Mouse (Mus musculus): Measurements from ENCODE around the gene Mgst2. TPM values are rescaled to one million over a fixed set of nuclear protein-coding genes. Genes with fewer than 3 reads are reported as not detected.

Gene Mgst2
- polyA plus RNA-seq, 1 experiment from 2014 or later, result 0.58 TPM

DNA sequence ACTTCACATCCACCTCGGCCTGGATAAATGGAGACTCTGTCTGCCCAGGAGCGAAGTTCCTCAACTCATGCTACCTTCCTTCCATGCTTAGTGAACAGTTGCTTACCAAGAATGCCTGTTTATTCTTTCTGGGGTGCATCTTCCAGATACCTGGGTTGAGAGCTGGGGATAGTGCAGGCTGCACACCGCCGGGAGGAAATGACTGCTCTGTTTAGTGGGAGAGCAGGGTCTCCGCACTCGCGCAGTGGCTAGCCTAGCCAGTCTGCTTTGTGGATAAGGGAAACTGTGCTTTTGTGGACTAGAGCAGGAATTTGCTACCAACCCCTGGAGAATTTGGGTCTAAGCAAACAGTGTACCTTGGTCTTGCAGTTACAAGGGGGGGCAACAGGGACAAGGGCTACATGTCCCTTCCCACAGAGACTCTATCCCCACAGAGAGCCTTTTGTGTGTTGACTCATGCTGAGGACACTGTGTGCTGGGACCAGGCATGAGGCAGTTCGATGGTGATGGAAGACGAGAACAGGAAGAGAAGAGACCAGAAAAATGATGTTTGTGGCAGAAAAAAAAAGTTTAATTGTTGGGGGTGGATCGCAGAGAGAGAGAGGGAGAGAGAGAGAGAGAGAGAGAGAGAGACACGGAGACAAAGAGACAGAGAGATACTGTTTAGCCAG lies 1.9 kb downstream of the Mgst2 start:
- H3K4me1 ChIP-seq (ENCODE audit: control insufficient read depth, insufficient read depth, low read length), result no peaks in the 10 kb centered on the region
- H3K9me3 ChIP-seq (ENCODE audit: control insufficient read depth, low read length), result no peaks in the 10 kb centered on the region
- H3K27ac ChIP-seq (ENCODE audit: low read depth, low read length), result no peak overlapping the region
- ATAC-seq (ENCODE audit: insufficient read depth, low FRiP score, low TSS enrichment) (no peak), DNase-seq (ENCODE audit: low spot score) (no peak)
- no peak overlapping the region for H3K9ac ChIP-seq (ENCODE audit: low read length)
- H3K27me3 ChIP-seq (ENCODE audit: control insufficient read depth, insufficient read depth, low read length), result no peaks in the 10 kb centered on the region
- no peaks in the 10 kb centered on the region for H3K36me3 ChIP-seq (ENCODE audit: control insufficient read depth, insufficient read depth, low read length)
- 82% methylated on average over 11 of the region's 11 CpGs for WGBS
- H3K4me3 ChIP-seq (ENCODE audit: low read depth, low read length), result no peak overlapping the region
- H3K4me2 ChIP-seq (ENCODE audit: low read depth), result no peak overlapping the region

DNA sequence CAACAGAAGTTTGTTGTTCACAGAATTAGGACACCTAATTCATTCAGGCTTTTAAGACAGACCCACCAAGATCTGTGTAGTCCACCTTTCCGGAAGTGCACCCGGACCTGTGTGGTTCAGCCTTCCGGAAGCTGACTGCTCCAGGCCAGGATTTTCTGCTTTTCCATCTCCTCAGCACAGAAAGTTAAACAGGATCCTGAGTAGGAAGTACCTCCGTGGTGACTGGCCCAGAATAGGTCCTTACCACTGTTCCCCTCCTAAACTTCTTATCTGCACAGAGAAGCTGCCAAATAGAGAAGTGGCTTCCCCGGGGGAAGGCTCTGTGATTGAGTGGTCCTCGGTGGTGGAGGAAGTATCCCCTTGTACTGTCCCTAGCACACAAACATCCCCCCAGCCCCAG lies 2.4 kb downstream of the Mgst2 start:
- H3K9ac ChIP-seq (ENCODE audit: low read length), result no peak overlapping the region
- no peak overlapping the region for H3K4me3 ChIP-seq (ENCODE audit: low read depth, low read length)
- H3K36me3 ChIP-seq (ENCODE audit: control insufficient read depth, insufficient read depth, low read length), result no peaks in the 10 kb centered on the region
- no peak overlapping the region for H3K27ac ChIP-seq (ENCODE audit: low read depth, low read length)
- H3K4me1 ChIP-seq (ENCODE audit: control insufficient read depth, insufficient read depth, low read length), result no peaks in the 10 kb centered on the region
- ATAC-seq (ENCODE audit: insufficient read depth, low FRiP score, low TSS enrichment), result no peak
- no peaks in the 10 kb centered on the region for H3K9me3 ChIP-seq (ENCODE audit: control insufficient read depth, low read length)
- no peak for DNase-seq (ENCODE audit: low spot score)
- H3K27me3 ChIP-seq (ENCODE audit: control insufficient read depth, insufficient read depth, low read length), result no peaks in the 10 kb centered on the region
- WGBS, result 77% methylated on average over 6 of the region's 6 CpGs
- H3K4me2 ChIP-seq (ENCODE audit: low read depth), result no peak overlapping the region

DNA sequence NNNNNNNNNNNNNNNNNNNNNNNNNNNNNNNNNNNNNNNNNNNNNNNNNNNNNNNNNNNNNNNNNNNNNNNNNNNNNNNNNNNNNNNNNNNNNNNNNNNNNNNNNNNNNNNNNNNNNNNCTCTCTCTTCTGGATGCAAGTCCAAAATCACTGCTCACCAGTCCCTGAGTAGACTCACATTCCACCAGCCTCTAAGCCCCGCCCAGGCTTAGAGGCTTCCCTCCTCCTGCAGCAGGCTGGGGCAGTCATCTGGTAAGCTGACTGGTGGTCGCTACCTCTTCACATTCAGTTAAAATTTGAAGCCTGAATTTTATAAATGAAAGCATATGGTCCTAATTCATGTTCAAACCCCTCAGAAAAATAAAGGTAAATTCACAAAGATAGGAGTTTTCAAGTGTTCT lies 8.4 kb downstream of the Mgst2 start:
- Histone ChIP-seq H3K27ac (ENCODE audit: low read depth, low read length) (no peak overlapping the region), H3K4me2 (ENCODE audit: low read depth) (no peak overlapping the region), H3K4me3 (ENCODE audit: low read depth, low read length) (no peak overlapping the region), H3K9me3 (ENCODE audit: control insufficient read depth, low read length) (no peaks in the 10 kb centered on the region), H3K36me3 (ENCODE audit: control insufficient read depth, insufficient read depth, low read length) (no peaks in the 10 kb centered on the region), H3K9ac (ENCODE audit: low read length) (no peak overlapping the region), H3K4me1 (ENCODE audit: control insufficient read depth, insufficient read depth, low read length) (no peaks in the 10 kb centered on the region), H3K27me3 (ENCODE audit: control insufficient read depth, insufficient read depth, low read length) (no peaks in the 10 kb centered on the region)
- DNase-seq (ENCODE audit: low spot score) (no peak), ATAC-seq (ENCODE audit: insufficient read depth, low FRiP score, low TSS enrichment) (no peak)
- 47% methylated on average over 2 of the region's 2 CpGs for WGBS

DNA sequence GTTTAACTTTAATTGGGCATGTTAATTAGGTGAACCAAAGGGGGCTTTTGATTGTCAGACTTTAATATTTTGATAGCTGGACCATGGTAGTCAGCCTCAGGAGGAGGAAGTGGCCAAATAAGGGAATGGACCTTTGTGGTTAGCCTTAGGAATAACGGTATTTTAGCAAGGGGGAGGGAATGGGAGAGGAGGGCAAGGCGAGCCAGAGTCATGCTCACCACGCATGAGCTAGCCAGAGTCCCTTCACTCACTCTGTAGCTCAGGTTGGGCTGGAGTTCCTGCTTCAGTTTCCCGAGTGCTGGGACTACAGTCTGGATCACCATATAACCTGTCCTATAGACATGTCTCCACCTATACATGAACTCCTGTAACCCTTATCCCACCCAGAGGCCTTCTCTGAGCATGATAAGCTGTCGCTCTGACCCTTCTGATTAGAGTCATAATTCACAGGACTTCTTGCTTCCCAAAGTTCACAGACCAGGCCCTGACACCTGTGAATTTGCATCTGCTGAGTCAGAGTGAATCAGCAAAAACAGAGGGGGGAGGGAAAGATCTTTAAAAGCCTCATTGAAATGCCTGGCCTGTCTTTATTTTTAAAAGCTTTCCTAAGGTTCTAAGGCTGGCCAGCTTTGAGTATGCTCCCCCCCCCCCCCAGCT lies 10.4 kb downstream of the Mgst2 start:
- Histone ChIP-seq H3K4me2 (ENCODE audit: low read depth) (no peak overlapping the region), H3K36me3 (ENCODE audit: control insufficient read depth, insufficient read depth, low read length) (no peaks in the 10 kb centered on the region), H3K4me3 (ENCODE audit: low read depth, low read length) (no peak overlapping the region), H3K27ac (ENCODE audit: low read depth, low read length) (no peak overlapping the region), H3K4me1 (ENCODE audit: control insufficient read depth, insufficient read depth, low read length) (no peaks in the 10 kb centered on the region), H3K9me3 (ENCODE audit: control insufficient read depth, low read length) (no peaks in the 10 kb centered on the region), H3K27me3 (ENCODE audit: control insufficient read depth, insufficient read depth, low read length) (no peaks in the 10 kb centered on the region), H3K9ac (ENCODE audit: low read length) (no peak overlapping the region)
- 77% methylated on average over 5 of the region's 5 CpGs for WGBS
- ATAC-seq (ENCODE audit: insufficient read depth, low FRiP score, low TSS enrichment), result no peak
- no peak for DNase-seq (ENCODE audit: low spot score)

DNA sequence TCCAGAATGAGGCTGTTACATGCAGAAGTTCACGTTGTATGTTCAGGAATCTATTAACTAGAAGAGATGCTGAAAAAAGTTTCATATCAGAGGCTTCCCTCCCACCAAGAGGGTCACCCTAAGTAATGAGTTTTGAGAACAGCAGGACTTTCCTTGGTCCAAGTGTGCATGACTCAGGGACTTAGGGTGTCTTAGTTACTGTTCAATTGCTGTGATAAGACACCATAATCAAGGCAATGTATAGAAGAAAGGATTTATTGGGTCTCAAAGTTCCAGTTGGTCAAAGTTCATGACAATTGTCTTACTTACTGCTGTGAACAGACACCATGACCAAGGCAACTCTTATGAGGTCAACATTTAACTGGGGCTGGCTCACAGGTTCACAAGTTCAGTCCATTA lies 10.9 kb downstream of the Mgst2 start:
- Histone ChIP-seq H3K27me3 (ENCODE audit: control insufficient read depth, insufficient read depth, low read length) (no peaks in the 10 kb centered on the region), H3K4me2 (ENCODE audit: low read depth) (no peak overlapping the region), H3K4me1 (ENCODE audit: control insufficient read depth, insufficient read depth, low read length) (no peaks in the 10 kb centered on the region), H3K9ac (ENCODE audit: low read length) (no peak overlapping the region), H3K4me3 (ENCODE audit: low read depth, low read length) (no peak overlapping the region), H3K36me3 (ENCODE audit: control insufficient read depth, insufficient read depth, low read length) (no peaks in the 10 kb centered on the region), H3K27ac (ENCODE audit: low read depth, low read length) (no peak overlapping the region), H3K9me3 (ENCODE audit: control insufficient read depth, low read length) (no peaks in the 10 kb centered on the region)
- 88% methylated on average over 1 of the region's 1 CpGs for WGBS
- ATAC-seq (ENCODE audit: insufficient read depth, low FRiP score, low TSS enrichment) (no peak), DNase-seq (ENCODE audit: low spot score) (no peak)

DNA sequence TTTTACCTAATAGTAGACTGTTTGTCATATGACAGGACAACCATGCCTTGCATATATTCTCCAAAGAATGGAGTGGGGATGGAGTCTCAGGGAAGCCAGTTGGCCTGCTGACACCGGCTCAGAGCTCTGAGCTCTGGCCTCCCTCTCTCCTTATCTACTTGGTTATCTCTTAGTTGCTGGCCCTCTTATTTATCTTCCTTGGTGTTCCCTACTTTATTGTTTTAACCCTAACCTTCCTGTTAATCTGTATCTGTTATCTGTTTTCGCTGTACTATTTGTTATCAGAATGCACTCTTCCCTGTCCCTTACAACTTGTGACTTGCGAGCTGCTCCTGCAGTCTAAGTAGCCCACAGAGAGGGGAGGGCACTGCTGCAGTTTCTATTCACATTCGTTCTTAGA lies 12.5 kb downstream of the Mgst2 start:
- Histone ChIP-seq H3K9ac (ENCODE audit: low read length) (no peak overlapping the region), H3K9me3 (ENCODE audit: control insufficient read depth, low read length) (no peaks in the 10 kb centered on the region), H3K4me1 (ENCODE audit: control insufficient read depth, insufficient read depth, low read length) (no peaks in the 10 kb centered on the region), H3K4me3 (ENCODE audit: low read depth, low read length) (no peak overlapping the region), H3K36me3 (ENCODE audit: control insufficient read depth, insufficient read depth, low read length) (no peaks in the 10 kb centered on the region), H3K4me2 (ENCODE audit: low read depth) (no peak overlapping the region), H3K27ac (ENCODE audit: low read depth, low read length) (no peak overlapping the region), H3K27me3 (ENCODE audit: control insufficient read depth, insufficient read depth, low read length) (no peaks in the 10 kb centered on the region)
- DNase-seq (ENCODE audit: low spot score), result no peak
- ATAC-seq (ENCODE audit: insufficient read depth, low FRiP score, low TSS enrichment), result no peak
- WGBS, result 69% methylated on average over 4 of the region's 4 CpGs

DNA sequence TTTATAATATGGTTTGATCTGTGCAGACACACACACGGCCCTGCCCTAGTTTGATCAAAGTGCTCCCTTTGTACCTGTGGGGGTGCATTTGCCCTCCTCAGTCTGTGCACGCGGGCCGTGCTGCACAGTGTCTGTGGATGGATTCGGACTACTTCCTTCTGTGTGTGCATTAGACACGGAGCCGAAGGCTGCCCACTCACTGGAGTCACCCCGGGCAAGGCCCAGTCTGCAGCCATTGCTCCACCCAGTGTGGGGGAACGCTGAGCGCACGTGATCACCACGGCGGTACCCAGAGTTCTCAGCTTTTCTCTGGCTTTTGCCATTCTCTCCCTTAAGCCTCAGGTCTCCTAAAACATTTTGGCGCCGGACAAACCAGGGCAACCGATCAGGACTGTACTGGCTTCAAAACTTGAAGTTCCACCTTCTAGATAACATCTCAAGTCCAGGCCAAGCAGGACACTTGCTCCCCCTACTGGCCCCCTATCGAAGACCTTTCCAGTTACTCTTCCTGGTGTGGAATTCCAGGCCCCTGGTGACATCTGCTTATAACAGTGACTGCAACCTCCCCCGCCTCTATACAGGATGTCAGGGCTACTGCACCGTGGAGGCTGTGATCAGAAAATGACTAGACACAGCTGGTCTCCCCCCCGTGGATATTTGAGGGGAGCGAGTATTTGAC lies 13.4 kb downstream of the Mgst2 start:
- no peak overlapping the region for H3K9ac ChIP-seq (ENCODE audit: low read length)
- peak; percentile 49 for DNase-seq (ENCODE audit: low spot score)
- no peak overlapping the region for H3K4me2 ChIP-seq (ENCODE audit: low read depth)
- H3K4me3 ChIP-seq (ENCODE audit: low read depth, low read length), result no peak overlapping the region
- ATAC-seq (ENCODE audit: insufficient read depth, low FRiP score, low TSS enrichment), result no peak
- WGBS, result 73% methylated on average over 21 of the region's 21 CpGs
- no peaks in the 10 kb centered on the region for H3K4me1 ChIP-seq (ENCODE audit: control insufficient read depth, insufficient read depth, low read length)
- H3K36me3 ChIP-seq (ENCODE audit: control insufficient read depth, insufficient read depth, low read length), result no peaks in the 10 kb centered on the region
- H3K27ac ChIP-seq (ENCODE audit: low read depth, low read length), result no peak overlapping the region
- H3K27me3 ChIP-seq (ENCODE audit: control insufficient read depth, insufficient read depth, low read length), result no peaks in the 10 kb centered on the region
- no peaks in the 10 kb centered on the region for H3K9me3 ChIP-seq (ENCODE audit: control insufficient read depth, low read length)

DNA sequence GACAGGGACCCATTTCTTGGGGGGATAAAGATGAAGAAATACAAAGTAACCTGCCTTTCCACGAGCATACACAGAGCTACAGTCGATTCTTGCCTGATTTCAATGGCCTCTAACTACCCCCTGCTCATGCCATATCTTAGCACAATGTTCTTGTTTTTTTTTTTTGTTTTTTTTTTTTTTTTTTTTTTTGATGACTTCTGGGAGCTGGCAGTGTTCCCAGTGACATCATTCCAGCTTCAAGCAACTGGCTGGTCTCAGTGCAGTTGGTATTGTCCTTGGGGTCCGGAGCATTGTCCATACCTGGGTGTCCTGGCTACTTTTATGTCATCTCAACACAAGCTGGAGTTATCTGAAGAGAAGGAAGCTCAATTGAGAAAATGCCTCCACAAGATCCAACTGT lies 14.8 kb downstream of the Mgst2 start:
- WGBS, result 91% methylated on average over 3 of the region's 3 CpGs
- H3K4me3 ChIP-seq (ENCODE audit: low read depth, low read length), result no peak overlapping the region
- DNase-seq (ENCODE audit: low spot score), result no peak
- H3K4me2 ChIP-seq (ENCODE audit: low read depth), result no peak overlapping the region
- H3K36me3 ChIP-seq (ENCODE audit: control insufficient read depth, insufficient read depth, low read length), result no peaks in the 10 kb centered on the region
- no peaks in the 10 kb centered on the region for H3K27me3 ChIP-seq (ENCODE audit: control insufficient read depth, insufficient read depth, low read length)
- no peak overlapping the region for H3K9ac ChIP-seq (ENCODE audit: low read length)
- no peaks in the 10 kb centered on the region for H3K9me3 ChIP-seq (ENCODE audit: control insufficient read depth, low read length)
- no peaks in the 10 kb centered on the region for H3K4me1 ChIP-seq (ENCODE audit: control insufficient read depth, insufficient read depth, low read length)
- ATAC-seq (ENCODE audit: insufficient read depth, low FRiP score, low TSS enrichment), result no peak
- no peak overlapping the region for H3K27ac ChIP-seq (ENCODE audit: low read depth, low read length)

DNA sequence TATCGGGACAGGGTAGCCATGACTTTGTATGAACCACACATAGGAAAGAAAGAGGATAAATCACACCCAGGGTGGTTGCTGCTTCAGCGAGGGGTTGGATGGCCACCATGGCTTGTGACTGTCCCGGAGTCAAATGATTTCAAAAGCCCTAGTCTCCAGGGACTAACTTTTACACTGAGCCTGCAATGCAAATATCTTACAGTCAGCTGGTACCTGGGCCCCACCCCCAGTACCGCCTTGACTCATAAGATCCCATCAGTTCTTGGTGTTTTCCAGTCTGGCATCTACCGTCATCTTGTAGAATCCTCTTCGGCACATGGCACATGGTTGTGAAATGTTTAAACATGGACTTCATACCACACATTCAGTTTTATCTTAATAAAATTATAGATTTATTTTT lies 25.4 kb downstream of the Mgst2 start:
- Histone ChIP-seq H3K4me3 (ENCODE audit: low read depth, low read length) (no peak overlapping the region), H3K4me2 (ENCODE audit: low read depth) (no peak overlapping the region), H3K36me3 (ENCODE audit: control insufficient read depth, insufficient read depth, low read length) (peaks cover 8% of the 10 kb centered on the region), H3K27me3 (ENCODE audit: control insufficient read depth, insufficient read depth, low read length) (no peaks in the 10 kb centered on the region), H3K9ac (ENCODE audit: low read length) (no peak overlapping the region), H3K4me1 (ENCODE audit: control insufficient read depth, insufficient read depth, low read length) (no peaks in the 10 kb centered on the region), H3K27ac (ENCODE audit: low read depth, low read length) (no peak overlapping the region), H3K9me3 (ENCODE audit: control insufficient read depth, low read length) (no peaks in the 10 kb centered on the region)
- WGBS, result 91% methylated on average over 6 of the region's 6 CpGs
- ATAC-seq (ENCODE audit: insufficient read depth, low FRiP score, low TSS enrichment), result no peak
- no peak for DNase-seq (ENCODE audit: low spot score)

All from neural tube, embryonic 11.5 days (tissue).